ENCODE assay signal across 11 mouse cellular contexts in genomic region chr7:107568971-107569370, GRCm38 (mm10). TPM values are rescaled to one million over a fixed set of nuclear protein-coding genes. Genes with fewer than 3 reads are reported as not detected.
DNase-seq lines count a peak whose midpoint lies in the region; ATAC-seq lines count a peak whose summit lies in the region.
"Had no signal": no experiment of that assay in that cellular context is flagged by ENCODE, and none has a peak within 500 bp of the region (broad histone marks: within the 10 kb centered on the region; RNA-seq: fewer than 3 reads in every experiment).

No protein-coding gene starts in this region.

- H3K4me1 ChIP-seq in hindbrain, embryonic 12.5 days, result no peaks in the 10 kb centered on the region
- H3K4me1 ChIP-seq in hindbrain, embryonic 10.5 days (replicated peaks), result no peaks in the 10 kb centered on the region
- no peaks in the 10 kb centered on the region for H3K4me1 ChIP-seq in midbrain, embryonic 13.5 days (replicated peaks)
- no peaks in the 10 kb centered on the region for H3K4me1 ChIP-seq in forebrain, embryonic 14.5 days (ENCODE audit: control insufficient read depth, insufficient read depth, low read length)

- H3K9ac ChIP-seq in hindbrain, embryonic 12.5 days, result no peak overlapping the region
- H3K9ac ChIP-seq in midbrain, embryonic 13.5 days (replicated peaks), result no peak overlapping the region
- no peak overlapping the region for H3K9ac ChIP-seq in forebrain, embryonic 14.5 days (ENCODE audit: low read length)

- ATAC-seq in hindbrain, embryonic 12.5 days (ENCODE audit: low FRiP score), result no peak
- ATAC-seq in midbrain, embryonic 13.5 days, result no peak
- ATAC-seq in forebrain, embryonic 14.5 days, result no peak

- peak overlapping the region; percentile 19 for H3K4me2 ChIP-seq in hindbrain, embryonic 12.5 days (replicated peaks)
- H3K4me2 ChIP-seq in midbrain, embryonic 13.5 days (replicated peaks), result no peak overlapping the region
- H3K4me2 ChIP-seq in forebrain, embryonic 14.5 days (ENCODE audit: low read length), result no peak overlapping the region

- H3K4me3 ChIP-seq in hindbrain, embryonic 12.5 days, result no peak overlapping the region
- H3K4me3 ChIP-seq in hindbrain, embryonic 10.5 days, result no peak overlapping the region
- no peak overlapping the region for H3K4me3 ChIP-seq in midbrain, embryonic 13.5 days (replicated peaks)
- H3K4me3 ChIP-seq in forebrain, embryonic 14.5 days (ENCODE audit: low read depth, low read length), result no peak overlapping the region

- no peaks in the 10 kb centered on the region for H3K9me3 ChIP-seq in hindbrain, embryonic 12.5 days (replicated peaks)
- H3K9me3 ChIP-seq in hindbrain, embryonic 10.5 days, result no peaks in the 10 kb centered on the region
- H3K9me3 ChIP-seq in midbrain, embryonic 13.5 days, result no peaks in the 10 kb centered on the region
- H3K9me3 ChIP-seq in forebrain, embryonic 14.5 days (replicated peaks; ENCODE audit: control insufficient read depth, low read length), result no peaks in the 10 kb centered on the region

- no peaks in the 10 kb centered on the region for H3K27me3 ChIP-seq in hindbrain, embryonic 12.5 days
- H3K27me3 ChIP-seq in hindbrain, embryonic 10.5 days (ENCODE audit: insufficient read depth, poor library complexity, severe bottlenecking), result no peaks in the 10 kb centered on the region
- H3K27me3 ChIP-seq in midbrain, embryonic 13.5 days, result no peaks in the 10 kb centered on the region
- no peaks in the 10 kb centered on the region for H3K27me3 ChIP-seq in forebrain, embryonic 14.5 days (replicated peaks; ENCODE audit: control insufficient read depth, insufficient read depth, low read length)

- no peaks in the 10 kb centered on the region for H3K36me3 ChIP-seq in hindbrain, embryonic 12.5 days
- H3K36me3 ChIP-seq in hindbrain, embryonic 10.5 days, result no peaks in the 10 kb centered on the region
- H3K36me3 ChIP-seq in midbrain, embryonic 13.5 days, result no peaks in the 10 kb centered on the region
- no peaks in the 10 kb centered on the region for H3K36me3 ChIP-seq in forebrain, embryonic 14.5 days (ENCODE audit: control insufficient read depth, insufficient read depth, low read length)

- H3K27ac ChIP-seq in hindbrain, embryonic 12.5 days, result no peak overlapping the region
- no peak overlapping the region for H3K27ac ChIP-seq in hindbrain, embryonic 10.5 days
- H3K27ac ChIP-seq in midbrain, embryonic 13.5 days, result no peak overlapping the region
- H3K27ac ChIP-seq in forebrain, embryonic 14.5 days (ENCODE audit: low read depth, low read length), result no peak overlapping the region

- WGBS in hindbrain, embryonic 12.5 days, result 80% methylated on average over 4 of the region's 4 CpGs
- 70% methylated on average over 4 of the region's 4 CpGs for WGBS in hindbrain, embryonic 10.5 days
- WGBS in midbrain, embryonic 13.5 days, result 80% methylated on average over 4 of the region's 4 CpGs
- WGBS in forebrain, embryonic 14.5 days, result 80% methylated on average over 4 of the region's 4 CpGs

- DNase-seq in hindbrain, embryonic 10.5 days (ENCODE audit: low spot score), result no peak
- DNase-seq in urinary bladder, postnatal 14 days (ENCODE audit: low spot score), result peak; percentile 24
- no peak for DNase-seq in urinary bladder, adult 2 months (ENCODE audit: low spot score)
- DNase-seq in kidney, postnatal 10 days, result peak; percentile 11
- DNase-seq in c-Kit-positive CD71-positive TER-119-positive erythroid progenitor cells, embryonic 14.5 days (ENCODE audit: low spot score), result no peak
- no peak for DNase-seq in forebrain, embryonic 14.5 days (ENCODE audit: low spot score)
- DNase-seq: adrenal gland, postnatal 14 days; thymus, adult 2 months had no signal

RNA-seq across cellular contexts. Expression of gene Olfml1, which starts 1.7 kb away (rescaled TPM):
- polyA plus RNA-seq in hindbrain, embryonic 12.5 days (2016; fragmentation: Nextera tagmentation; extraction: Ambion mirVana), result 14.7 and 15.2 TPM in 2 replicates
- 5.6 and 8.1 TPM in 2 replicates for polyA plus RNA-seq in hindbrain, embryonic 10.5 days (2016; fragmentation: Nextera tagmentation; extraction: Ambion mirVana)
- 20.0 and 21.6 TPM in 2 replicates for polyA plus RNA-seq in urinary bladder, adult 2 months (2012; rRNA removed)
- polyA plus RNA-seq in midbrain, embryonic 13.5 days (2015; fragmentation: Nextera tagmentation; extraction: Ambion mirVana), result 2.4 and 2.5 TPM in 2 replicates
- 3.5 and 4.1 TPM in 2 replicates for polyA plus RNA-seq in forebrain, embryonic 14.5 days (2014; fragmentation: Nextera tagmentation; extraction: Ambion mirVana)

RNA-seq across cellular contexts. Expression of gene Ppfibp2, which starts 26.0 kb away (rescaled TPM):
- polyA plus RNA-seq in hindbrain, embryonic 12.5 days (2016; fragmentation: Nextera tagmentation; extraction: Ambion mirVana), result 5.3 and 8.2 TPM in 2 replicates
- 7.4 and 10.0 TPM in 2 replicates for polyA plus RNA-seq in hindbrain, embryonic 10.5 days (2016; fragmentation: Nextera tagmentation; extraction: Ambion mirVana)
- 73.4 and 81.1 TPM in 2 replicates for polyA plus RNA-seq in urinary bladder, adult 2 months (2012; rRNA removed)
- polyA plus RNA-seq in midbrain, embryonic 13.5 days (2015; fragmentation: Nextera tagmentation; extraction: Ambion mirVana), result 1.2 and 1.3 TPM in 2 replicates
- 1.6 and 1.8 TPM in 2 replicates for polyA plus RNA-seq in forebrain, embryonic 14.5 days (2014; fragmentation: Nextera tagmentation; extraction: Ambion mirVana)

RNA-seq across cellular contexts. Expression of gene 5330417H12Rik, which starts 56.0 kb away (rescaled TPM):
- not detected in 2 replicates for polyA plus RNA-seq in hindbrain, embryonic 12.5 days (2016; fragmentation: Nextera tagmentation; extraction: Ambion mirVana)
- not detected in 2 replicates for polyA plus RNA-seq in hindbrain, embryonic 10.5 days (2016; fragmentation: Nextera tagmentation; extraction: Ambion mirVana)
- polyA plus RNA-seq in urinary bladder, adult 2 months (2012; rRNA removed), result not detected in 2 replicates
- polyA plus RNA-seq in midbrain, embryonic 13.5 days (2015; fragmentation: Nextera tagmentation; extraction: Ambion mirVana), result not detected in 2 replicates
- polyA plus RNA-seq in forebrain, embryonic 14.5 days (2014; fragmentation: Nextera tagmentation; extraction: Ambion mirVana), result not detected in 2 replicates
- polyA plus RNA-seq: forebrain, embryonic 11.5 days; thymus, adult 2 months had no signal

Comparison
In these comparisons a context has a peak if more than half of its experiments do, and no peak if none do; other contexts are left out.
1. DNase-seq: peak in urinary bladder, postnatal 14 days (single experiment) and kidney, postnatal 10 days (single experiment); none in hindbrain, embryonic 10.5 days (single experiment), urinary bladder, adult 2 months (single experiment), c-Kit-positive CD71-positive TER-119-positive erythroid progenitor cells, embryonic 14.5 days (single experiment) and forebrain, embryonic 14.5 days (single experiment).